Mouse (Mus musculus) heart, postnatal 0 days (tissue): ENCODE results near the gene Igfbpl1.

ENCODE experiments used
- CTCF ChIP-seq: IDR thresholded peaks from 2 replicates; pipeline ENCODE4 v1.5.1; 2016; ENCODE audit warnings: antibody characterized with exemption, control low read depth, low read depth
- EP300 ChIP-seq: IDR thresholded peaks from 2 replicates; pipeline ENCODE4 v1.6.1; 2016; ENCODE audit warnings: antibody characterized with exemption, low read depth

- TF ChIP-seq EP300, result no peak
- no peak for TF ChIP-seq CTCF
Measured at GRCm38 (mm10) chr4:45849419-45849818, 22.7 kb upstream of the Igfbpl1 start.
